Mouse (Mus musculus) embryonic fibroblast, embryonic 13.5 days (primary cell): ENCODE measurements at regions not wholly inside any gene's neighbourhood (a gene's known extent, or its start where the extent isn't known, plus 50 kb on each side); places are given as distances from the start of the nearest gene placed in this dataset.

ENCODE experiments used
- H3K27ac ChIP-seq: 2 replicates; pipeline ENCODE4 v1.5.1; 2012; ENCODE audit warnings: low read length, control low read depth, inconsistent platforms; ENCODE audit not compliant: insufficient read depth
- H3K4me1 ChIP-seq: 2 replicates; pipeline ENCODE4 v1.6.1; 2011; ENCODE audit warnings: low read length; ENCODE audit not compliant: control insufficient read depth, insufficient read depth
- H3K4me3 ChIP-seq: 2 replicates; pipeline ENCODE4 v1.5.1; 2011; ENCODE audit warnings: mild to moderate bottlenecking, control low read depth, low read length; ENCODE audit not compliant: insufficient read depth
- CTCF ChIP-seq: IDR thresholded peaks from 2 replicates; pipeline ENCODE4 v1.5.1; 2011; ENCODE audit warnings: mild to moderate bottlenecking, control low read depth, low read length, moderate library complexity, borderline replicate concordance; ENCODE audit not compliant: insufficient read depth
- POLR2A ChIP-seq: IDR thresholded peaks from 2 replicates; pipeline ENCODE4 v1.6.1; 2011; ENCODE audit warnings: low read depth, mild to moderate bottlenecking, control low read depth, low read length, moderate library complexity

- Histone ChIP-seq H3K4me3 (no peak overlapping the region), H3K27ac (no peak overlapping the region), H3K4me1 (no peaks in the 10 kb centered on the region)
- TF ChIP-seq CTCF (no peak), POLR2A (no peak)
These were observed 53.2 kb downstream of the Gm815 start for GRCm38 (mm10) chr19:26938911-26939310.

- TF ChIP-seq CTCF = no peak
- TF ChIP-seq POLR2A = no peak
- H3K4me1 ChIP-seq = no peaks in the 10 kb centered on the region
These were observed 58.3 kb downstream of the Gm815 start for GRCm38 (mm10) chr19:26944006-26944405.

GRCm38 (mm10) chr19:26946562-26946961 is 60.9 kb downstream of the Gm815 start:
- no peak for TF ChIP-seq CTCF
- TF ChIP-seq POLR2A = no peak
- H3K4me3 ChIP-seq = no peak overlapping the region
- no peak overlapping the region for H3K27ac ChIP-seq
- no peaks in the 10 kb centered on the region for H3K4me1 ChIP-seq

More at GRCm38 (mm10) chr19:26944006-26944405, 58.3 kb downstream of the Gm815 start:
- Histone ChIP-seq H3K27ac (no peak overlapping the region), H3K4me3 (no peak overlapping the region)

GRCm38 (mm10) chr19:26948479-26948878 is 62.8 kb downstream of the Gm815 start:
- H3K4me3 ChIP-seq = no peak overlapping the region
- H3K27ac ChIP-seq = no peak overlapping the region
- no peak for TF ChIP-seq POLR2A
- TF ChIP-seq CTCF = no peak
- H3K4me1 ChIP-seq = no peaks in the 10 kb centered on the region

GRCm38 (mm10) chr19:26949153-26949552 is 63.5 kb downstream of the Gm815 start:
- TF ChIP-seq CTCF = no peak
- TF ChIP-seq POLR2A = no peak
- H3K4me3 ChIP-seq = no peak overlapping the region
- no peak overlapping the region for H3K27ac ChIP-seq
- H3K4me1 ChIP-seq = no peaks in the 10 kb centered on the region

- Histone ChIP-seq H3K4me1 (no peaks in the 10 kb centered on the region), H3K27ac (no peak overlapping the region), H3K4me3 (no peak overlapping the region)
- TF ChIP-seq POLR2A (no peak), CTCF (no peak)
These were observed 67.7 kb downstream of the Gm815 start for GRCm38 (mm10) chr19:26953348-26953747.

GRCm38 (mm10) chr19:26966055-26966760 is 80.5 kb downstream of the Gm815 start:
- Histone ChIP-seq H3K27ac (no peak overlapping the region), H3K4me1 (no peaks in the 10 kb centered on the region)
- TF ChIP-seq POLR2A (no peak), CTCF (no peak)

GRCm38 (mm10) chr19:26973058-26973457 is 87.4 kb downstream of the Gm815 start:
- no peak overlapping the region for H3K4me3 ChIP-seq
- TF ChIP-seq CTCF = no peak
- no peak for TF ChIP-seq POLR2A
- H3K4me1 ChIP-seq = no peaks in the 10 kb centered on the region
- no peak overlapping the region for H3K27ac ChIP-seq

More at GRCm38 (mm10) chr19:26966055-26966760, 80.5 kb downstream of the Gm815 start:
- H3K4me3 ChIP-seq = no peak overlapping the region

GRCm38 (mm10) chr19:26973773-26974548 is 88.3 kb downstream of the Gm815 start:
- H3K4me3 ChIP-seq = no peak overlapping the region
- H3K27ac ChIP-seq = no peak overlapping the region
- no peaks in the 10 kb centered on the region for H3K4me1 ChIP-seq
- TF ChIP-seq POLR2A (no peak), CTCF (no peak)
